Mouse (Mus musculus): ENCODE data around the gene Sparcl1. TPM values are rescaled to one million over a fixed set of nuclear protein-coding genes. Genes with fewer than 3 reads are reported as not detected.

Sparcl1 gene
- polyA plus RNA-seq (2012): not detected in 2 replicates

GRCm38 (mm10) chr5:104113491-104114172, at the start of gene Sparcl1:
Sparcl1 (minus strand) TSS chr5:104113733.

GRCm38 (mm10) chr5:104077508-104077907, 36.0 kb downstream of the Sparcl1 start, which contains the start of gene Gm17660:
Gm17660 (minus strand) TSS chr5:104077608.

DNA sequence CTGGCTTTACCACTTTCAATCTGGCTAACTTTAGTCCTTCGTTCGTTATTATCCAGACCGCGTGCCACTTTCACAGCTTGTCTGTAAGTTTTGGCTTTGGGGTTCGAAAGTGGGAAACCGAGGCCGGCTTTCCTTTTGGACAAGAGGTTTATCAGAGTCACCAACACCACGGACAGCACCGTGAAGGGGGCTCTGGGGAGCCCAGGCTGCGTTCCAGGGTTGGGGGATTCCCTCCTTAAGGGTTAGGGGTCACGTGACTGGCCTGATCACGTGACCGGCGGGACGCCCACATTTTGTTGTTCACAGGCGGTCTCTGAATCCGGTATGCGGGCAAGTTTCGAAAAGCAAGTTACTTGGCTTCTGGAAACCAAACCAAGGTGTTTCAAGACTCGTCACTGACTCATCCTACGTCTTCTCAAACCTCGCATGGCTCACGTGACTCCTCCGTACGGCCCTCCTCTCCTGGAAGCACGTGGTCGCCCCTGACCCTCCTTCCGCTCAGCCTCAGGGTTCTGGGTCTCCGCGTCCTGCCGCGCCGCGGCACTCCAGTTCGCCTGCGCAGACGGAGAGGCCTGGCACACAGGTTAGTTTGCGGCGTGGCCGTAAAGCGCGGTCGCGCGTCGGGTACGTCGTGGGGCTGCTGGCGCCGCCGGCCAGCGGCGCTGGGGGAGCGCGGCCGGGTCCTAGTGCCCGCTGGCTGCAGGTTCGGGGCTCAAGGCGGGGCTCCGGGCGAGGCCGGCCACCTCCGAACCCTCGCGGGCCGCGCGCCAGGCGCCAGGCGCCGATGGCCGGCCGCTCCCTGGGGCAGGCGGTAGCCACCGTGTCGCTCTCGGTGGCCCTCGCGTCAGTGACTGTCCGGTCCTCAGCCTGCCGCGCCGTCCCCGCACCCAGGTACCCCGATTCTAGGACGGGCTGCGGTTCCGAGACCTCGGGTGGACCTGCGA, 67.0 kb downstream of the Sparcl1 start, which contains the start of gene Nudt9:
Nudt9 (plus strand) TSS at position 51 of the 944 bp plus-strand sequence.

Other genes with a start within 250 kb of the Sparcl1 start
- 0.20 and 0.22 TPM in 2 replicates for gene Klhl8, start 202.5 kb downstream of the Sparcl1 start, polyA plus RNA-seq (2012)
- not detected in 2 replicates for gene Hsd17b13, start 136.3 kb downstream of the Sparcl1 start, polyA plus RNA-seq (2012)
- gene Hsd17b11, start 91.8 kb downstream of the Sparcl1 start, polyA plus RNA-seq (2012): 6.8 and 8.1 TPM in 2 replicates
- 91.7 and 99.6 TPM in 2 replicates for gene Nudt9, start 67.4 kb downstream of the Sparcl1 start, polyA plus RNA-seq (2012)
- not detected in 2 replicates for gene Gm17660, start 36.1 kb downstream of the Sparcl1 start, polyA plus RNA-seq (2012)
- not detected in 2 replicates for gene Dspp, start 57.0 kb upstream of the Sparcl1 start, polyA plus RNA-seq (2012)
- gene Dmp1, start 88.9 kb upstream of the Sparcl1 start, polyA plus RNA-seq (2012): 0.03 TPM in 1 of 2 replicates, not detected in the other
- 0.08 and 0.18 TPM in 2 replicates for gene Ibsp, start 185.4 kb upstream of the Sparcl1 start, polyA plus RNA-seq (2012)
- not detected in 2 replicates for gene Mepe, start 211.6 kb upstream of the Sparcl1 start, polyA plus RNA-seq (2012)